Mouse (Mus musculus) testis, postnatal 14 days (tissue): ENCODE measurements around the gene Tnip1.
"Not testable (repeated sequence)": the region's sequence is repeated elsewhere in the genome, so short reads cannot be mapped to it uniquely, and the experiment has no call there.

Experiments used
- DNase-seq: peaks from one replicate; pipeline ENCODE4 v3.0.0; 2021; ENCODE audit warnings: low spot score

Gene Tnip1

DNA sequence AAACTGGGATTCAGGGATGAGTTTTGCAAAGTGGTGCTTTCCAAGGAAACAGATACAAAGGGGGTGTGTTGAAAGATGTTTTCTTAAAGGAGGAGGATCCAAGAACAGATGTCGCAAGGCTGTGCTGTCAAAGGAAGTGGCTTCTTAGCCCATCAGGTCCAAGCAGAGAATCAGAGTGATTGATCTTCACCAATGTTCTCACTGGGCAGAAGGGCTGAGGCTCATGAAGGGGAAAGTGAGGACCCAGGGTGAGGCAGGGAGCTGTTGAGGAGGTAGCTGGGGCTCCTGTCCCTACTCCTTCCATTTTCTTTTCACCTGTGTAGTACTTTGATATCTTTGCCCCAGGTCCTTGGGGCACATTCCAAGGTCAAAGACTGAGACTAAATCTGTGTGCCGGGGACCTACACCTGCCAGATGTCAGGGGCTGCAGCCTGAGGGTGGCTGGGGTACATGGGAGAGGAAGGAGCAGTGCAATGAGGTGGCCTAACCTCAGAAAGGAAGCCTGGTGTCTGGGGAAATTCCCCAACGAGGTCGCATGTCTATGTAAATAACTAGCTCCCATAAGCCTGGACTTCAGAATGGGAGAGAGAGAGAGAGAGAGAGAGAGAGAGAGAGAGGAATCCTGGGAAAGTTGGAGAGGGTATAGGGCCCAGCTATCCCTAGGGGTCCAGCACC, 9.5 kb upstream of the Tnip1 start:
- no peak for DNase-seq

DNA sequence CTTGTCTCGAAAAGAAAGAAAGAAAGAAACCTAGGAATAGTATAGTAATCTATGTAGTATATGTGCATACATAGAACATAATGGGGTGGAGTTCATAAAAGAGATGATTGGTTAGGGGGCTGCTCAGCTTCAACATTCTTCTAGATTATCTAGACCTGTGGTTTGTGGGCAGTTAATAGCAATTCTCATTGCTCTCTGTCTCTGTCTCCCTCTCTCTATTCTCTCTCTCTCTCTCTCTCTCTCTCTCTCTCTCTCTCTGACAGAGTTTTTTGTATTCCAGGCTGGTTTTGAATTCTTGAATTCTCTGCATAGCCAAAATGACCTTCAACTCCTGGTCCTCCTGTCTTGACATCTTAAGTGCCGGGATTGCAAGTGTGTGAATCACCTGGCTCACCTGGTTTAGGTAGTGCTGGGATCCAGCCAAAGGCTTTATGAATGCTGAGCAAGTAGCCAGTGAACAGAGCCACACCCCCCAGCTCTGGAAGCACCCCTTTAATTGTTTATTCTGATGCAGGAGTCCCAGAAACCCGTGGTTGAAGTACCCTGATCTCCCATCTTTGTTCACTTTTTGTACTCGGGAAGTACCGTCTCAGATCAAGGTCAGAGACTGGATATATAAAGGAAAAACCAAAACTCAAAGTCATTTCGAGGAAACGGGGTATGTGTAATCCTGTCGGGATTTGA, 8.8 kb upstream of the Tnip1 start:
- no peak for DNase-seq

DNA sequence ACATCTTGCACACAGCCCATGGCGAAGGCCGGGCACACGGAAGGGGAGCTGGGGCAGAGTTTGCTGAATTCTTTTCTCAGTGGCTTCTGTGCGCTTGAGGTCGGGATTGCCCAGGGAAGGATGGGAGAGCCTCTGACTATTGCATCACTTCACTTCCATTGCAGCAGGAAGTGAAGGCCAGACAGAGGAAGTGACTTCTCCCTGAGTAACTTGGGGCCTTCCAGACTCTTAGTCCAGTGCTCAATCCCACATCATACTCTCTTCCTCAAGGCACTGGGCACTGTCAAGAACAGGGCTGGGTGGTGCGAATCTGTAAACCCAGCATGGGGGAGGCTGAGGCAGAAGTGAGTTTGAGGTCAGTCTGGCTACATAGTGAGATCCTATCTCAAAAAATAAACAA, 2.5 kb upstream of the Tnip1 start:
- DNase-seq, result no peak

DNA sequence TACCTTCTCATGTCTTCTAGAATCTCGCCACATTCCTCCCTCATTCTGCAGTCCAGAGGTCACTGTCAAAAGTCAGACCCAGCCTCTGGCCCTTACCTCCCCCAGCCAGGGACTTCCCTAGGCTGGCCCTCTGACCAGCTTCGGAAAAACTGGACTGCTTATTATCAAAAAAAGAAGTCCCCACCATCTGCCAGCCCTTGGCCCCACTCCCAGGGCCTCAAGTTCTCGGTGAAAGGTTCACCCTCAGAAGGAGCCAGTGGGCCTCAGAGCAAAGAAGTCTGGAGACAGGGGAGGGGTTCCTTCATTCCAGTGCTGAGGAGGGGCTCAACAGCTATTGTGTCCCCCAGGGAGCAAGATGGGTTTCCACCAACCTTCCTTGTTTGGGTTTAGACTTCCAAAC, 796 bp downstream of the Tnip1 start:
- DNase-seq, result no peak

DNA sequence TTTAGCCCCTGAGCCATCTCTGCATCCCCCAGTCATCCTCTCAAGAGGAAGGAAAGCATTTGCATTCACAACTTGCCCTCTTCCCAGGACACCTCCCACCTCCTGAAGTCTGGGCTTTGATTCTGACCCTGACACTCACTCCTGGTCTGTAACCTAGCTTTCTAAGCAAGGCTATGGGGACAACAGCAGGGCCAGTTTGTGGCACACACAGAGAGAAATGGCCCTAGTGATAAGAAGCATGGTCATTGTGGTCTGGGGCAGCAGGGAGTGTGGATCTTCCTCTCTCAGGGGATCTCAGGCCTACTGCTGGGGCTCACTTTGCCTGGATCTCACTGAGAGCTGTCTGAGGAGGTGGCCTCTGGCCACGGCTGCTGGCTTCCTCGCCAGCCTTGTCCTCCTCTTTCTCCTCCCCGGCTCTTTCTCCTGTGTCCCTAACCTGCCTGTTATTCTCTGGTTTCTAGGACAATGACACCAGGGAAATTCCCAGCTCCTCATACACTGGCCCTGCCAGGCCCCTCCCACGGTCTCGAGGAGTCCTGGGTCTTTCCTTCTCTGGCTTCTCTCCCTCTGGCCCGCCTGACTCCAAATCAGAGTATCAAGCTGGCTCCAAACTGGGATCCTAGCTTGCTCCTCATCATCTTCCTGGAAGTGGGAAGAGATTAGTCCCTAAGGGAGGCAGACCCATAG, 1.4 kb downstream of the Tnip1 start:
- DNase-seq, result no peak

DNA sequence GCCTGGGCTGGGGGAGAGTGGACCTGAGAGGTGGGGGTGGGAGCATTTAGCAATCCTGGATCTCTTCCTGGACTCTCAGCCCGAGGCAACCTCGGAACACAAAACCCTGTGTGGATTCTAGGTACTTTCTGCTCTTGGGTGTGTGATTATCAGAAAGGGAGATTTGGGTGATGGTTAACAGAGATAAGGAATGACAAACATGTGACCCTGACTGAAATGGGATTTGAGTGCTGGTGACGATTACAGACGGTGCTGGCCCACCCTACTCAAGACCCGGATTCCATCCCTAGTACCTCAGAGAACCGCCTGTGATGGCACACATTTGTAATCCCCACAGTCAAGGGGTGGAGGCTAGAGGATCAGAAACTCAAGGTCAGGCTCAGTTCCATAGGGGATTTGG, 2.5 kb downstream of the Tnip1 start:
- DNase-seq, result no peak

DNA sequence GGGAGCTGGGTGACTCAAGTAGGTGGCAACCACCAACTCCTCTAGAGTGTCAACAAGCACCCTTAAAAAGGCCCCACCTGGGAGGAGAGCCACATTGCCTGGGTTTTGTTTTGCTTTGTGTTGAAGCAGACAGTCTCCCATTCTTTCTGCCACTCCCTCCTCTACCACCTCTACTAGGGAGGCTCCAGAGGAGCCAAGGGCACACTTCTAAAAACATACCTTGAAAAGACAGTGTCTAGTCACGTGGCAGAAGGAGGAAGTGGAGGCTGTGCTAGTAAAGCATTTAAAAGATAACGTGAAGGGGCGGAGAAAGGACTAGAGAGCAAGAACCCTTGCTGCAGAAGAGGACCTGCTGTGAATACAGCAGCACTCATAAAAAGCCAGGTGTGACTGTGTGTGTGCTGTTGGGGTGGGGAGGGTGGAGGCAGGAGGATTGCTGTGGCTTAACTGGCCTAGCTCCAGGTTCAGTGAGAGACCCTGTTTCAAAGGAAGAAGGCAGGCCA, 4.1 kb downstream of the Tnip1 start:
- no peak for DNase-seq

DNA sequence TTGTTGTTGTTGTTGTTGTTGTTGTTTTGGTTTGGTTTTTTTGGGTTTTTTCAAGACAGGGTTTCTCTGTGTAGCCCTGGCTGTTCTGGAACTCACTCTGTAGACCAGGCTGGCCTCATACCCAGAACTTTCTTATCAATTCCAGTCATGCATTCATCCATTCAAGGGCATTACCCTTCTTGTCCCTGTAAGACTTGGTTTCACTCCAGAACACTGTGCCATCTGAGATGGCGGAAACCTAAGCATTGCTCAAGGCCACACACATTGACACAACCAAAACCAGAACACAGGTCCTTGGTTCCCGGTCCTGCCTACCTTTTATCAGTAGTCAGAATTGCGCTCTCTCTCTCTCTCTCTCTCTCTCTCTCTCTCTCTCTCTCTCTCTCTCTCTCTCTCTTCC, 5.0 kb downstream of the Tnip1 start:
- not testable (repeated sequence) for DNase-seq

DNA sequence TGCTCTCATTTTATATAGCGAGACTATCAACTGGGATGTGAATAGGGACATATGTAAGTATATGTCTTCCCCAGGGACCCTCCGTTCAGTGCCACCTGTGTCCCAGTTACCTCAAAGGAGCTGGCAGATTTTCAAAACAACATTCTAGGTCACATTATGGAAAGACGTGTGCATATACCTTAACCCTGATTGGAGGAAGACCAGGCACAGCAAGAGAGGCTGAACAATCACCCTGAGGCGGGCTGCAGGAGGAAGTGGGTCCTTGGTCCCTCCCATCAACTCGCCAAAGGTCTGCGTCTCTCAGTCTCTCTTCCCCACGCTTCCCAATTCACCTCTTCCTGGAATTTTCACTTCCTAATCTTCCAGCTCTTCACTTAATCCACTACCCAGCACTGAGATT, 5.8 kb downstream of the Tnip1 start:
- DNase-seq, result no peak

DNA sequence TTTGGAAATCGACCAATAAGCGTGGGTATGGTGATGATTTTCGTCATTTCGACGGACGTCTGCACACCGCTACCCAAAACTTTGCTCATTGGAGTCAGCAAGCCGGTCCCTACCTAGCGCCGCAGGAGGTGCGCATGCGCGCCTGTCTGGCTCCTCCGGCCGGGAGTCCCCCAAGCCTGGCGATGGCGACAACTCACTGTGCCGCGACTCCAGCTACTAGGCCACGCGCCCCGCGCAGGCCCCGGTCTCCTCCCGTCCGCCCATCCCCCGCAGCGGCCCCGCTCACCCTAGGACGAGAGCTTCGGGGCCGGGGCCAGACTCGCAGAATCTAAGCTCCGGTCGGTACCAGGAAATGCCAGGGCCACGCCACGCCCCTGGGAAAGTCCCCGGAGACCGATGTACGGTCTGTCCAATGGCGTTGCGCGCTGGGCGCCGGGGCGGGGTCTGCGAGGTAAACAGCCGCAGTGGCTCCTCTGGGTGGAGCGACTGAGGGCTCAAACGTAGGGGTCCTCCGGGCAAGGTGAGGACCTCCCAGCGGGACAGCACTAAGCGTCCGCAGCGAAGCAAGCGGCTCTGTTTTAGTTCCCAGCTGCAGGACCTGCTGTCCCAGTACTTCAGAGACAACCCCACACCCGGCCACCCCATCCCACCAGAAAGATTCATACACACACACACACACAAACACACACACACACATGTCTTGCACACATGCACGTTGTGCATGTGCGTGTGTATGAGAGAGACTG, 6.8 kb downstream of the Tnip1 start:
- DNase-seq, result peak; percentile 97

DNA sequence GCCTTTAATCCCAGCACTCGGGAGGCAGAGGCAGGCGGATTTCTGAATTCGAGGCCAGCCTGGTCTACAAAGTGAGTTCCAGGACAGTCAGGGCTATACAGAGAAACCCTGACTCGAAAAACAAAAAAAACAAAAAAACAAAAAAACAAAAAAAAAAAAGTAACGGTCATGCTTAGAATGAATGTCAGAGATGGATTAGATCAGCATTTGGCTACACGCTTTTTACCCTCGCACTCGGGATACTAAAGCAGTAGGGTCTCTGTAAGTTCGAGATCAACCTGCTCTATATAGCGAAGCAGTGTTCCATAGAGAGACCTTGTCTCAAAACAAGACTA, 7.3 kb downstream of the Tnip1 start:
- not testable (repeated sequence) for DNase-seq

DNA sequence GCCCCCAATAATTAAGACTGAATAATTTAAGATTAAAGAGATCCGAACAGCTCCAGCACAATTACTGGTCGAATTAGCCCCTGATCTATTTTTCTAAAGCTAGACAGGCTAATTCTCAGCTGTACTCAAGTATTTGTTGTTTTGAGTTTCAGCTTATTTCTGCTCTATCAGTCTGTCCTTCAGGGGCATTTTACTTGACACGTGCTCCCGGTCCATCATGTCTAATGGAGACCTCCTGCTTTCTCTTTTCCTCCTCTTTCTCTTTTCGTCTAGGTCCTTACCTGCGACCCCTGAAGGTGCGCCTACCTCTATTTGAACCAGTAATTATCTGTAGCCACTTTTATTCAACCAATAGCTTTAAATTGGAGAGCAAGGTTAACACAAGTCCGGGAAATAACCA, 8.0 kb downstream of the Tnip1 start:
- DNase-seq, result no peak

DNA sequence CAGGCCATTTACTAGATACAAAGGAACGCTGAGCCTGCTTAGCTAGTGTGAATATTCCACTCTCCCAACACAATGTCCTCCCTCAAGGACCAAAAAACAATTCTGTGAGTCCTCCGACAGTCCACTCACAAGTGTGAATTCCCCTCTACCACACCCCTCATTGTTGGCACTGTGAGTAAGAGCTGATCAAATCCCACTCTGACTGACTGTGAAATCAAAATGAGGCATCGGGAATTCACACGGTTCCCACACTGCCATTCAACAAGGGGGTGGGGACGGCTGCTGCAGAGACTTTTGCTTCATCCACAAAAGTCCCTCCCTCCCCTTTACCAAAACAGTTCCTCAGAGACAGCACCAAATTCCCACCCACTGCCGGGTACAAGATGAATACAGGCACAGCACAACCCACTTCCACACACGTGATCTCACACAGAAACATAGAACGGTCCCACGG, 8.7 kb downstream of the Tnip1 start:
- no peak for DNase-seq

DNA sequence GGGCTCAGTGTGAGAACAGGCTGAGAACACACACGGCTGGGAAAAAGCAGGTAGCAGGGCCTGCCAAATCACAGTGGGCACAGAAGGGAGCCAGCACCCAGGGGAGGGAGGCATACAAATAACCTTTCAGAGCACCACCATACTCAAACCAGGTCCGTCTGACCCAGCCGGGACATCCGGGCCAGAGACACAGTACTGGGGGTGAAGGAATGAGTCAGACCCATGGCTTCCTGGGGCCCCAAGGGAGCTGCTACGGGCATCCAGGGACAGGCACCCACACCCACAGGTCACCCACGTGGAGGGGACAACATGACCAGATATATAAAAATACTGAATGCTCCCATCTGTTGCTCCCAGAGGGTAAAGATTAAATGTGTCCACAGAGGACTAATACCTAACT, 10.1 kb downstream of the Tnip1 start:
- DNase-seq, result no peak

DNA sequence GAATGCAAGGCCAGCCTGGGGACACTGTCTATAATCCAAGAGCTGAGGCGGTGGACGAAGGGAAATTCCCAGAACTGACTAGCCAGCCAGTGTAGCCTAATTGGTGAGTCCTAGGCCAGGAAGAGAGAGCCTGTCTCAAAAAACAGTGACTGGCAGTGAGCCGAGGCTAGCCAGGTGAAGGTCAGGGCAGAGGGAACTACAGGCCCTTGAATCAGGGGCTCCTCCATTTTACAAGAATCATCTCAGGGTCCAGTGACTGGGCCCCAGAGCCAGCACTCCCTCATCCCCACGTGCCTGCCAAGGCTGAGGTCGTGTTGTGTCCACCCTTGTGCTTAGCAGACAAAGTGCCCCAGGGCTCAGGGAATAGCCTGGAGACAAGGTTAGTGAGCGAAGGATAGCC, 12.0 kb downstream of the Tnip1 start:
- no peak for DNase-seq

DNA sequence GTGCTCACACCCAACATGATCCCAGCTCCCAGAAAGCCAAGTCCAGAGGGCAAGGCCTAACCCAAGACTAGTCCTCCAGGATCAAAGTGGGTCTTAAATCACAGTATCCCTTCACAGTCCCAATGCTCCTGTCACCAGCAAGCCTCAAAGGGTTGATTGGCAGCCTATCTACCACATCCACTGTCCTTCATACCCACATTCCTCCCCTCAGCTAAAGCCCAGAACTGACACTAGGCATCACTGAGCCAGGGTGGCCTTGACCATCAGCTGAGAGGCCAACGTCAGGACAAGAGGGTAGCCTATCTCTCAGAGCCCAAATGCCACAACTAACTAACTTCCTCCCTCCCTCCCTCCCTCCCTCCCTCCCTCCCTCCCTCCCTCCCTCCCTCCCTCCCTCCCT, 13.0 kb downstream of the Tnip1 start:
- DNase-seq, result no peak

DNA sequence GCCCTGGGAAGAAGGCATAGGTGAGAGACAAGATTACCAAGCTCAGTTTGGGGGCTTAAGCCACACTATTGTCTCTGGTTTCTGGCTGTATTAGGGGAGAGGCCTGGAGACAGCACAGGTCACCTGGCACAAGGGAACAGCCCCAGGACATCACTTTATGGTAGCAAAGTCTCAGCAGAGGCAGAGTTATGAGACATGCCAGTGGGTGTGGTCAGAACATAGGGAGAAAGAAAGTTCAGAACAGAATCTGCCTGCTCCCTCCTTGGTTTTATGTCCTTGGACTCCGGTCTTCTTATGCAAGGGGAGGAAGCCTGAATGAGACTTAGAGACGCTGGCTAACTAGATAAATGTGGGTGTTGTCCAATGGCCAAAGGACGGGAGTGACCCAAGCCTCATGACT, 18.0 kb downstream of the Tnip1 start:
- DNase-seq, result peak; percentile 28

DNA sequence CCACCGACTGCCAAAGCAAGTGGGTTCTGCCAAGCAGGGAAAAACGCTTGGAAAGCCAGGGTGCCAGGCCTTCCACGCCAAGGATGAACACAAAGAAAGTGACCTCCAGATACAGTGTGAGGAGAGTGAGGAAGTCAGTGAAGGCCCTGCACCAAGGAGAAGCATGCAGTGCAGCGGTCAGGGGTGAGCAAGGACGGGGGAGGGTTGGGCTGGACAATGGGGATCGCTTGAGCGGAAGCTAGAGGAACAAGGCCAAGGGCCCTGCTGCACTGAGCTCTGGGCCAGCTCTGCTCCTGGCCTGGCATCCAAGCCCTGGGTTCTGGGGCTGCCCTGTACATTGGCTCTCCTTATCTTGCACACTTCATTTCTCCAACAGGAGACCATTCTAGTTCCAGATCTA, 22.7 kb downstream of the Tnip1 start:
- peak; percentile 43 for DNase-seq

DNA sequence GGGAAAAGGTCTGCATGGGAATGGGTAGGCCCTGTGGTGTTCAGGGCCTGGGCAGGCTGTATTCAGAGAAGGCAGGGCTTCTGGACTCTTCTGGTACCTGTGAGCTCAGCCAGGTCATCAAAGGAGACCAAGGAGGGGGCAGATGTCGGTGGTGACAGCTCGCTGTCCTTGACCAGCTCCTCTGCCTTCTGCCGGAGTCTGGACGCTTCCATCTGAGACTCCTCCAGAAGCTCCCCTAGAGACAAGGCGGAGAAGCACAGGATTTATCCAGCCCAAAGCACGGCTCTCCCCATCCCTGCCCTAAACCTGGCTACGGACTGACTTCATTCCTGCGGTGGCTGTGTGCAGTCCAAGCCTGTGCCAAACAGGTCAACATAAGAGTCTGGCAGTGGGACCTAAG, 23.2 kb downstream of the Tnip1 start:
- no peak for DNase-seq

DNA sequence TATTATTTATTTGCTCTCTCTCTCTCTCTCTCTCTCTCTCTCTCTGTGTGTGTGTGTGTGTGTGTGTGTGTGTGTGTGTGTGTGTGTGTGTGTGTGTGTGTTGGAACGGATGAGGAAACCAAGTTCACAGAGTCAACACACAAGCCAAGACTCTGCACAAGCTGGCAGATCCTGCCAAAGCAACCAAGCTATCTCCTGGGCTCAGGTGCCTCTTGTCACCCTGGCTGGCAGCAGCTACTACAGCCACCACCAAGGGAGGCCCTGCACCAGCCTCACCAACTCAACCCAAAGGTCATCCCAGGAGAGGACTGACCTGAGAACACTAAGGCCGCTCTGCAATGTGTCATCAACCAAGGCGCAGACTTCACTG, 26.0 kb downstream of the Tnip1 start:
- no peak for DNase-seq

DNA sequence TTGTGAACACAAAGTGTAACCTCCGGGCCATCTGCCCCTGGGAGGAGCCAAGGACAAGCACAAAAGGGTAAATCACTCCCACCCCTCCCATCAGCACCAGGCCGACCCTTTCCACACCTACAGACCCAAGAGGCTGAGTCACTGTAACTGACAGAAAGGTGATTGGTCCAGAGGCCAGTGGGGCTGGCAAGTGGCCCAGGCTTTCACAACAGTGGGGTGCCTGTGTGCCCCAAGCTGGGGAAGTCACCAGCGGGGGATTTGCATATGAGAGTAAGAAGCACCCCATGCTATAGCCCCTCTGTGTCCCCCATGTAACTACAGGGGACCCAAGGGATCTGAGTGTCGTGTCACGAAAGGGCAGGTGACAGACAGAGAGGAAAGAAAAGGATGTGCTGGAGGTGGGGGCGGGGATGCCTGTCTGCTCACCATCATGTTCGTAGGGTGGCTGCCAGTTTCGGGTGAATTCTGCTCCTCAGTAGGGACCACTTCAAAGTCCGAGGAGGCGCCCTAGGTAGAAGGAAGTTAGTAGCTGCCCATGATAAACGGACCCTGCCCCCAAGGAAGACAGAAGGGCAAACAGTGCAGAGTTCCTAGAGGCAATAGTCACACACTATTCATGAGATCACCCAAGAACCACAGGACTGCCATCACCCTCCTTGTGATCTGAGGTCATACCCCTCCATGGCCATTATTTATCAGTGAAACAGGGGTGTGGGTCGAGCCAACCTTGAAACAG, 26.5 kb downstream of the Tnip1 start:
- DNase-seq, result no peak

DNA sequence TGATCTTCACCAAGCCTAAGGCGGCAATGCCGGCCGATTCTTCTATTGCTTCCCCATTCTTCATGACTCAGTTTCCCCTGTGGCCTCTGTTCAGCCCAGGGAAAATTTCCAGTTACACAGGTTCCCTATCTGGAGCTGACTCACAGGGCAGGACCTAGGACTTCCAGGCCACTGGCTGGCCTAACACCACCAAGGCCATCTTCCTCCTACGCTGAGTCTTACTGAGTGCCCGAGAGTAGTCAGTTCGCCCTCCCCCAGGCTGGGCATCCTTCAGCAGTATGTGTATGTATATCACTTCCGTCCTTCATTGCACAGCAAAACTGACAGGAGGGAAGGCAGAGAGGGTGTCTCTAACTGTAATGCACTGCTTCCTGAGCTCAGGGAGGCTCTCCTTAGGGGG, 28.5 kb downstream of the Tnip1 start:
- DNase-seq, result peak; percentile 33
